Mouse (Mus musculus): ENCODE measurements around the gene Snu13. TPM values are rescaled to one million over a fixed set of nuclear protein-coding genes. Genes with fewer than 3 reads are reported as not detected.

The Snu13 gene
- total RNA-seq, 2 experiments from 2014 or later = 107 to 110 TPM

DNA sequence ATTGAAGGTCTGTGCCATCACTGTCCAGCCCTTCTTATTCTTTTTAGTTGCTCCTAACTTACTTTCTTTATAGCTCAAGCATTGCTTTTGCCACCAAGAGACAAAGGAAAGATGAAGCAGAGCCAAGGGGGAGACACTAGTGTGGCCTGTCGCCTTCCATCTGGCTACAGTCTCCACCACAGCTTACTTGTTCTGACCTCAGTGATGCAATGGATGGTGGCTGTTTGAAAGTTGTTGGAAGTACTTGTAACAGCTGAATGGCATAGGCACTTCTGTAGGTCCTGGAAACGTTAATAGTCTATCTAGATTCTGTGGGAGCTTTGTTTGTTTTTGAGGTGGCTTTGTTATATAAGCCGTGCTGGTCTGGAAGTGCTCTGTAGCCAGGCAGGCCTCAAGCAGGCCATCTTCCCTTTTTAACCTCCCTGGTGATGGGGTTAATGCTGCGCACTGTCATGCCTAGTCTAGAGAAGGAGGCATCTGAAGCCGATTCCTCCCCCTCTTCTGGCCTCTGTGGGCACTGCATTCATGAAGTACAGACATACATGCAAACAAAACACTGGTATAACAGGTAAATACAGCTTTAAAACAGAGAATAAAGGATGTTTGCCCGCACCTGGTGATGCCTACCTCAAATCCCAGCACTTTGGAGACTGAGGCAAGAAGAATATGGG lies 23.3 kb downstream of the Snu13 start:
- DNase-seq = no peak

DNA sequence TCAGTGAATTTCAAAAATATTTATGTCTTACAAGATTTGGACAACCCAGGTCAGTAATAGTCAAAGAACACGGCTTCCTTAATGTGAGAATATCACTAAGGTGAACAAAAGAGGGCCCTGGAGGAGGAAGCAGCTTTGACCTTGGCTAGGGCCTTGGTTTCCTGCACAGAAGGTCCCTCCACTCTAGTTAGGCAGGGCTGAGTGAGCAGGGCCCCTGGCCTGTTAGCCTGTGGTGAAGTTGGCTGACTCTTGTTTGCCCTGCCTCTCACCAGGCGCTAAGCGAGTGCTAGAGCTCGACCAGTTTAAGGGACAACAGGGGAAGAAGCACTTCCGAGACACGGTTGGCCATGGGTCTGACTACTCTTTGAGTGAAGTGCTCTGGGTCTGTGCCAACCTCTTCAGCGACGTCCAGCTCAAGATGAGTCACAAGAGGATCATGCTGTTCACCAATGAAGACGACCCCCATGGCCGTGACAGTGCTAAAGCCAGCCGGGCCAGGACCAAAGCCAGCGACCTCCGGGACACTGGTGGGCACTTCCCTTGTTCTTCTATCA lies 24.8 kb downstream of the Snu13 start:
- DNase-seq = no peak

DNA sequence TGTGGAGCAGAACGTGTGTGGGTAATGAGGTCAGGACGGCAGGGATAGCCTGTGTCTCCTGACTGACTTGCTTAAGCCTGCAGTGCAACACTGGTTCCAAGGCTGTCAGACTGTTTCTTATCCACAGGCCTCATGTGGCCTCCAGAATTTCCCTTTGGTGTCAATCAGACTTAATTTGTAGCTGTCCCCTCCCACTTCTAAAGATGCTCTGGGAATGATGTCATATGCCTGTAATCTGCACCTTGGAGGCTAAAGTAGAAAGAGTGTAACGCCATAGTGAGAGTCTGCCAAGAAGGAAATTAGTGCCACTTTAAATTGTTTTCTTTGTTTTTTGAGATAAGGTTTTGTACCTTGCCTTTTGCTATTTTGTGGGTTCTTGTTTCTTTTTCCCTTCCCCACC lies 28.1 kb downstream of the Snu13 start:
- no peak for DNase-seq

DNA sequence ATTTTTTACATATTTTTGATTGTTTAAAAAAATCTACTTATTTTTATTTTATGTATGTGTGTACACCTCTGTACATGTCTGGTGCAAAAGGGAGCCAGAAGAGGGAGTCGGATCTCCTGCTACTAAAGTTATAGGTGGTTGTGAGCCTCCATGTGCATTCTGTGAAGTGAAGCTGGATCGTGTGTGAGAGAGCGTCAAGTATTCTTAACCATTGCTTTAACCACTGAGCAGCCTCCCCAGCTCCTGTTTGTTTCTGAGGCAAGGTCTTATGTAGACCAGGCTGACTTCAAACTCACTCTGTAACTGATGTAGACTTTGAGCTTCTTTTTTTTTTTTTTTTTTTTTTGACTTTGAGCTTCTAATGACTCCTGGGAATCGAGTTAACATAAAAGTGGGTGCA lies 29.9 kb downstream of the Snu13 start:
- no peak for DNase-seq

DNA sequence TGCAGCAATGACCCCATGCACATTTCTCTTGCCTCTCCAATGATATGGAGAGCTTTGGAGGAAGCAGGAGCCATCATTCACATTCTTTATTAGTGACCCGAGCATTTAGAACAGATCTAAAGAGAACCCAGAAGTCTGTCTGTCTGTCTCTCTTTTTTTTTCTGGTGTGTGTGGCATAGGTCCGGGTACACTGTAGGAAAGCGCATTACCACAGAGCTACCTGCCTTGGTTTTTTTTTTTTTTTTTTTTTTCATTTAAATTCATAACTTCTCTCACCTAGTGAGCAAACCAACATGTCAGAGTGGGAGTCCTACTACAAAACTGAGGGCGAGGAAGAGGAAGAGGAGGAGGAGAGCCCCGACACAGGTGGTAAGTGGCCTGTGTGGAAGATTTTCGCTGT lies 30.6 kb downstream of the Snu13 start:
- no peak for DNase-seq

DNA sequence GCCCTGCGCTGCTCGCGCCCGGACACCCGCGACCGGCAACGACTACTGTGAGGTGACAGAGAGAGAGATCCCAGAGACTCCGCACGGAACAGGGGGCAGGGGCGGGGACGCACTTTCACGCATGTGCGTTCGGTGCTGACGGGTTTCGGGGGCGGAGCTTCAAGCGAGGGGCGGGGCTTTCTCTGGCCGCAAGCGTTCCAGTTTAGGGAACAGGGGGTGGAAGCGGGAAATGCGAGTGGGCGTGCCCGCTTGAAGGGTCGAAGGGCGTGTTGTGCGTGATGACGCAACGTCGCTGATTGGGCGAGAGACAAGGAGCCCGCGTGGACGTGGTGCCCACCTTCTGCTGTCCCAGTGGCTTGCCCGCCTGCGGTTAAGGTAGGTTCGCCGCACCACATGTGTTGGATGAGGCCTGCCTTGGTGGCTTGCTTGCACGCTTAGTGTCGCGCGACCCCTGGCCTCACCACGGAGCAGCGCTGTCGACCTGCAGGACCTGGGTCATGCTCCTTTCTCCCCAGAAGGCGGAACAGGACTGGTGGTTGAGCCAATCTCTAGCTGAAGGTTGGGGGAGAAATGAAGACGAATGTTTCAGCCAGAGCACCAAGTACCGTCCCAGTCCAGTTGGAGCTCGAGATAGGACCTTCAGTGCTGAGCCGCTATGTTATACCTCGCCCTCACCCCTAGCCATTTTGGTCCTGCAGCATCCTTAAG lies 31.1 kb downstream of the Snu13 start:
- peak; percentile 99 to 100 for DNase-seq

DNA sequence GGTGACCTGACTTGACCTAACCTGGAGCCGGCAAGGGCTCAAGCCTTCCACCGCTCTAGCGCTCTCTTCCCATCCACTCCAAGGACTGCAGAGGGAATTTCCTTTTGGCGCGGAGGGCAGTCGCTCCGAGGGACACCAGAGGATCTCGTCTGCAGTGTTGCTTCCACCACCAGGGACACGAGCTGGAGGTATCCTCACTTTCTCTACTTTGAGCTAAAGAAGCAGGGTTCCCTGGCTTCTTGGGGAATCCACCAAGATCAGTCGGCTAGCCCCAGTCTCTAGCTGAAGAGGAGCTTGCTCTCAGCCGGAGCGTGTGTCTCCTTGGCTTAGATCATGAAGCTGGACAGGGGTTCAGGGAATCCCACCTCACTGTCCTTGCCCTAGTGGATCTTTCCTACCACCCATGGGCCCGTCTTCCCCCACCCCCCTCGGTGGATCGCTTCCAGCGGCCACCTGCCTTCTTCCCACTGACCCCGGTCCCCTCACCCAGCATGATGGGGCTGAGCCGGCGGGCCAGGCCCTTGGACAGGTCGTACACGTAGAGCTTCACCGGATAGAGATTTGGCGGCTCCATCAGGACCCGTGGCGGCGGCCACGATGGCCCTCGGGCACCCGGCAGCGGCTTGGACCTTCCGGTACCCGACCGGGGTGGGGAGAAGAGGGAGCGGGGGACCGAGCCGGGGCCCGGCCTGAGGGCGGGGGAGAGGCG lies 31.9 kb downstream of the Snu13 start:
- DNase-seq = peak; percentile 19 to 27

DNA sequence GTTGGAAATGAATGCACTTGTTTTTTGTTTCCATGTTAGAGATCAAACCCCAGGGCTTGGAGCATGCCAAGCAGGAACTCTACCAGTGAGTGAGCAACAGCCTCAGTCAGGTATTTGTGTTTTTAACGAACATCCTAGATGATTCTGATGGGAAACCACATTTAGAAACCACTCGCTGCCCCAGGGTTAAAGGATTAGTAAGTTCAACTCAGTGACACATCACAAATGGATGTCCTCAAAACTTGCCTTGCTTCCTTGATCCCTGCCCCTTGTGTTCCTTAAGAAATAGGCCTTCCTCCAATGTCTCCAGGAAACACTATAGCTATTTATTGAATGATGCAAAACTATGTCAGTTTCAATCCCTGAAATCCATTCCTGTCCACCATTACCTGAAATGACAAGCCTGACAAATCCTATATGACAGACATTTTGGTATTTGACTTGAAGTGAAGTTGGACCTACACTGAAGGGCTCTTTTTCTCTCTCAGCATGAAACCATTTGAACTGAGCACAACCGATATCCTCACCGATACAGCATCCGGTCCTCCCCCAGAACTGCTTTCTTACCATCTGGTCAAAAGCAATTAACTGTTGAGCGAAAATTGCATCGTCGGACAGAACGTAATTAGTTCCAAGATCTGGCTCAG lies 32.5 kb downstream of the Snu13 start:
- no peak for DNase-seq

DNA sequence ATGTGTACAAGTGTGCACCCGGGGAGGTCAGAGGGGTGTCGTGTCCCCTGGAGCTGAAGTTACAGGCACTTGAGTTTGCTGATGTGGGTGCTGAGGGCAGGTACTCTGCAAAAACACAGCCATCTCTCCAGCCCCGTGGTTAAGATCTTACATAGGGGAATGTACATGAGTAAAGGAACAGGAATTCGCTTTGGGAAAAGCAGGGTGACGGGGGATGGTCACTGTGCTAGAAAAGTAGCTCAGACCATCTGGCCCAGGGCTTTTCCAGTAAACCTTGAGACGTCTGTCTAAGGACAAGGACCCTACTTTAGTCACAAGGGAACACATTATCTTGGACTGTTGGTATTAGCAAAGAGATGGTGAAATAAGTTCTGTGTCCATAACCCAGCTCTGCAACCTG lies 35.5 kb downstream of the Snu13 start:
- DNase-seq = no peak

DNA sequence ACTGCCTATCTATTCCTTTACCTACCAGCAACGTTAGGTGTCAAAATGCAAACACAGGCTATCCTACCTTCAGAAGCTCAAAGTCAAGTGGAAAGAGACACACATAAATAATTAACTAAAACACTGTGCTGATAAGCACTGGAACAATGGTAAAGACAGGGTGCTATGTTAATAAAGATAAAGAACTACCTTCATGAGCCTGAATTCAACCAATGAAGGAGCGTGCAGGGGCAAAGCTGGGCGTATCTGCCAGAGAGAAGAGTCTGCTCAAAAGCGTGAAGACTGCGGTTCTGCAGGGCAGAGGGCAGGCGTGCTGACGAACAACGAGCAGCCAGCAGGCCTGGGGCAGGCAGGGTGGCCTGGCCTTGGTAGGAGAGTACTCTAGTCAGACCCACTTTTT lies 43.1 kb downstream of the Snu13 start:
- DNase-seq = no peak

DNA sequence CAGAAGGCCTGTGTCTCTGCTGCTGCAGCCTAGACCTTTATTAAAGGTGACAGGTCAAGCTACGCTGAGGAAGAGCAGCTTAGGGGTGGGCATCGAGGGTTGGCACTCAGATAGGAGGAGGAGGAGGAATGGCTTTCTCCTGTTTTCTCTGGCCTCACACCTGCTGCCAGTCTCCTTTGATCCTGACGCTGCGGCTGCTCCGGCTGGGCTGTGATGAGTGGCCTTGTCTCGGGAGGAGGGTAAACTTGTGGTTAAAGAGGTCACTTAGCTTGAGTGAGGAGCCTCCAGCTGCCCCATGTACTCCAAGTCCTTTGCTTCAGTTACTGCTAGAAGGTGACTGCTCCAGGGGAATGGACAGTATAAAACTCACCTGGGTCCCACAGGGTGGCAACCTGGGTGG lies 53.4 kb downstream of the Snu13 start:
- DNase-seq = no peak

DNA sequence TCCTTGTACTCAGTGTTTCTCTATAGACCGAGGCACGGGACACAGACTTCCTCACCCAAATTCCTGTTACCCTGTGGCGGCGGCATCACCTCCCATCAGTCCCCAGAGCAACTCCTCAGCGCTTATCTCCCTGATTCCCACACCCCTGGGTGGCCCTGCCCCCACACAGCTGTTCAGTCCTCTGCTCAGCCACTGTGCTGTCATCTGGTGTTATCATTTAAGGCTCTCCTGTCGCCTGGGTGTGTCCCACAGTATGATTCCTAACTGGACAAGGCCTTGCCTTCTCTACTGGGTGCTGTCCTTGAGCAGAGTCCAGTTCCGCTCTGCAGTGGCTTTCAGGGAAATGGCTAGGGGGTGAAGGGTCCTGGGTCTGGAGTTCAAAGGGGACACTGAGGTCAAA lies 56.8 kb downstream of the Snu13 start:
- no peak for DNase-seq

Other genes starting within 250 kb of the Snu13 start
- 100 to 1,000 TPM; 300 to 307 TPM for gene Tef, start 245.2 kb downstream of the Snu13 start, total RNA-seq (2021)
- 10 to 100 TPM; 30.5 to 36.4 TPM for gene Tob2, start 188.8 kb downstream of the Snu13 start, total RNA-seq (2021)
- gene Phf5a, start 175.7 kb downstream of the Snu13 start, total RNA-seq (2021) = 10 to 100 TPM; 31.2 to 33.5 TPM
- gene Aco2, start 175.3 kb downstream of the Snu13 start, total RNA-seq (2021) = 100 to 1,000 TPM; 449 to 462 TPM
- gene Polr3h, start 121.4 kb downstream of the Snu13 start, total RNA-seq (2021) = 10 to 100 TPM; 44.5 to 48.2 TPM
- 10 to 100 TPM; 74.5 to 77.1 TPM for gene Csdc2, start 110.8 kb downstream of the Snu13 start, total RNA-seq (2021)
- 100 to 1,000 TPM; 209 to 220 TPM for gene Pmm1, start 86.7 kb downstream of the Snu13 start, total RNA-seq (2021)
- not detected for gene 1700029P11Rik, start 67.1 kb downstream of the Snu13 start, total RNA-seq (2021)
- gene Xrcc6, start 59.8 kb downstream of the Snu13 start, total RNA-seq (2021) = 10 to 100 TPM; 25.5 to 27.2 TPM
- gene Desi1, start 13.7 kb downstream of the Snu13 start, total RNA-seq (2021) = 100 to 1,000 TPM; 111 to 116 TPM
- not detected for gene 4930407I10Rik, start 11.6 kb upstream of the Snu13 start, total RNA-seq (2021)
- gene Mei1, start 22.4 kb upstream of the Snu13 start, total RNA-seq (2021) = under 1 TPM; 0.17 to 0.30 TPM
- gene Ccdc134, start 80.3 kb upstream of the Snu13 start, total RNA-seq (2021) = 10 to 100 TPM; 11.5 to 15.3 TPM
- gene Srebf2, start 99.6 kb upstream of the Snu13 start, total RNA-seq (2021) = 100 to 1,000 TPM; 156 to 167 TPM
- gene Shisa8, start 165.2 kb upstream of the Snu13 start, total RNA-seq (2021) = under 1 TPM; 0.72 to 0.76 TPM
- under 1 TPM; 0.30 to 0.62 TPM for gene Tnfrsf13c, start 176.8 kb upstream of the Snu13 start, total RNA-seq (2021)
- gene Cenpm, start 197.2 kb upstream of the Snu13 start, total RNA-seq (2021) = 1 to 10 TPM; 2.7 to 4.0 TPM
- 100 to 1,000 TPM in 1 of 2 experiments, 10 to 100 TPM in 1; 98.3 to 115 TPM for gene 1500009C09Rik, start 204.8 kb upstream of the Snu13 start, total RNA-seq (2021)
- 100 to 1,000 TPM; 608 to 622 TPM for gene Sept3, start 227.3 kb upstream of the Snu13 start, total RNA-seq (2021)

Data from layer of hippocampus, postnatal 36 days (tissue).